Mouse (Mus musculus): ENCODE data around the gene Pkp4. TPM values are rescaled to one million over a fixed set of nuclear protein-coding genes. Genes with fewer than 3 reads are reported as not detected.

The Pkp4 gene
- total RNA-seq, 4 experiments from 2014 or later = 223 to 274 (median 244) TPM

- DNase-seq (ENCODE audit: low spot score in 2 of 2) = no peak
Measured at GRCm38 (mm10) chr2:59271835-59272234, 111.2 kb downstream of the Pkp4 start.

- no peak for DNase-seq (ENCODE audit: low spot score in 2 of 2)
Measured at GRCm38 (mm10) chr2:59272713-59273112, 112.1 kb downstream of the Pkp4 start.

- no peak for DNase-seq (ENCODE audit: low spot score in 2 of 2)
Measured at GRCm38 (mm10) chr2:59280914-59281562, 120.4 kb downstream of the Pkp4 start.

GRCm38 (mm10) chr2:59282966-59283365 lies 122.3 kb downstream of the Pkp4 start:
- DNase-seq (ENCODE audit: low spot score in 2 of 2) = no peak

- no peak for DNase-seq (ENCODE audit: low spot score in 2 of 2)
Measured at GRCm38 (mm10) chr2:59284216-59284615, 123.6 kb downstream of the Pkp4 start.

- no peak for DNase-seq (ENCODE audit: low spot score in 2 of 2)
Measured at GRCm38 (mm10) chr2:59284734-59285490, 124.3 kb downstream of the Pkp4 start.

GRCm38 (mm10) chr2:59285581-59285980 lies 124.9 kb downstream of the Pkp4 start:
- DNase-seq (ENCODE audit: low spot score in 2 of 2) = no peak

GRCm38 (mm10) chr2:59286247-59286646 lies 125.6 kb downstream of the Pkp4 start:
- peak; percentile 44 to 74 for DNase-seq (ENCODE audit: low spot score in 2 of 2)

- no peak for DNase-seq (ENCODE audit: low spot score in 2 of 2)
Measured at GRCm38 (mm10) chr2:59287630-59288029, 127.0 kb downstream of the Pkp4 start.

- no peak for DNase-seq (ENCODE audit: low spot score in 2 of 2)
Measured at GRCm38 (mm10) chr2:59289411-59289810, 128.8 kb downstream of the Pkp4 start.

- no peak for DNase-seq (ENCODE audit: low spot score in 2 of 2)
Measured at GRCm38 (mm10) chr2:59290391-59290790, 129.7 kb downstream of the Pkp4 start.

GRCm38 (mm10) chr2:59299831-59300230 lies 139.2 kb downstream of the Pkp4 start:
- DNase-seq (ENCODE audit: low spot score in 2 of 2) = no peak

GRCm38 (mm10) chr2:59301671-59302070 lies 141.0 kb downstream of the Pkp4 start:
- DNase-seq (ENCODE audit: low spot score in 2 of 2) = no peak

- no peak for DNase-seq (ENCODE audit: low spot score in 2 of 2)
Measured at GRCm38 (mm10) chr2:59302430-59302829, 141.8 kb downstream of the Pkp4 start.

- DNase-seq (ENCODE audit: low spot score in 2 of 2) = no peak
Measured at GRCm38 (mm10) chr2:59303530-59304063, 142.9 kb downstream of the Pkp4 start.

- no peak for DNase-seq (ENCODE audit: low spot score in 2 of 2)
Measured at GRCm38 (mm10) chr2:59307302-59307701, 146.7 kb downstream of the Pkp4 start.

- DNase-seq (ENCODE audit: low spot score in 2 of 2) = no peak
Measured at GRCm38 (mm10) chr2:59308055-59308454, 147.4 kb downstream of the Pkp4 start.

- no peak for DNase-seq (ENCODE audit: low spot score in 2 of 2)
Measured at GRCm38 (mm10) chr2:59313293-59313692, 152.6 kb downstream of the Pkp4 start.

GRCm38 (mm10) chr2:59318631-59319030 lies 158.0 kb downstream of the Pkp4 start:
- DNase-seq (ENCODE audit: low spot score in 2 of 2) = no peak

GRCm38 (mm10) chr2:59327946-59328345 lies 167.3 kb downstream of the Pkp4 start:
- no peak for DNase-seq (ENCODE audit: low spot score in 2 of 2)

- no peak for DNase-seq (ENCODE audit: low spot score in 2 of 2)
Measured at GRCm38 (mm10) chr2:59331093-59331492, 170.4 kb downstream of the Pkp4 start.

- no peak for DNase-seq (ENCODE audit: low spot score in 2 of 2)
Measured at GRCm38 (mm10) chr2:59332523-59332922, 171.9 kb downstream of the Pkp4 start.

GRCm38 (mm10) chr2:59338501-59338900 lies 177.9 kb downstream of the Pkp4 start:
- no peak for DNase-seq (ENCODE audit: low spot score in 2 of 2)

All from left cerebral cortex, adult 8-10 months (tissue).